Mouse (Mus musculus): Measurements from ENCODE around the gene Mgat5. TPM values are rescaled to one million over a fixed set of nuclear protein-coding genes. Genes with fewer than 3 reads are reported as not detected.

Gene Mgat5
- polyA plus RNA-seq, 1 experiment: 4.9 TPM

DNA sequence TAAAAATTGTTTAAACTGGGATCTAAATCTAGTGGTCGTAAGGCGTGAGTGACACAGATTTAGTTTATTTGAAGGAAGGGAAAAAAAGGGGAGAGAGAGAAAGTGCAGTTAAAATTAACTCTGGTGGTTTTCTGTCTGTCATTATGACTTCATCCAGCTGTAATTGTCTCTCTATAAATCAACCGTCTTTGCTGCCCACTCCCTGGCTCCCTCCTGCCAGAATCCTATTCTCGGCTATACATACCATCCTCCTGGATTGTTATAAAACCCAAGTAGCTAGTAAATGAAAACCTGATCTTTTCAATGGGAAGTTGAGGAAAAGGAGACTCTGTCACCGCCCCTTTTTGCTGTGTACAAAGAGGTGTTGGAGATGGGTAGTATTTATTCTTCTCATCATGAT, 88.5 kb downstream of the Mgat5 start:
- no peak overlapping the region for H3K27ac ChIP-seq (ENCODE audit: insufficient read depth, low read length)
- H3K36me3 ChIP-seq (ENCODE audit: control insufficient read depth, insufficient read depth, low read length): no peaks in the 10 kb centered on the region
- TF ChIP-seq CTCF (IDR thresholded peaks at IDR 0.05; ENCODE audit: extremely low read depth, insufficient read depth, insufficient read length, insufficient replicate concordance): no peak
- TF ChIP-seq POLR2A (IDR thresholded peaks at IDR 0.05; ENCODE audit: low read depth, low read length): no peak
- no peak for DNase-seq (ENCODE audit: low read depth in 1 of 2, low spot score in 2 of 2)
- no peaks in the 10 kb centered on the region for H3K27me3 ChIP-seq (ENCODE audit: control insufficient read depth, insufficient read depth, low read length)
- no peak overlapping the region for H3K4me3 ChIP-seq (ENCODE audit: extremely low read depth, insufficient read depth, insufficient read length)
- WGBS: 75% methylated on average over 5 of the region's 5 CpGs
- peaks cover 10% of the 10 kb centered on the region for H3K4me1 ChIP-seq (ENCODE audit: control insufficient read depth, insufficient read depth, insufficient read length)

DNA sequence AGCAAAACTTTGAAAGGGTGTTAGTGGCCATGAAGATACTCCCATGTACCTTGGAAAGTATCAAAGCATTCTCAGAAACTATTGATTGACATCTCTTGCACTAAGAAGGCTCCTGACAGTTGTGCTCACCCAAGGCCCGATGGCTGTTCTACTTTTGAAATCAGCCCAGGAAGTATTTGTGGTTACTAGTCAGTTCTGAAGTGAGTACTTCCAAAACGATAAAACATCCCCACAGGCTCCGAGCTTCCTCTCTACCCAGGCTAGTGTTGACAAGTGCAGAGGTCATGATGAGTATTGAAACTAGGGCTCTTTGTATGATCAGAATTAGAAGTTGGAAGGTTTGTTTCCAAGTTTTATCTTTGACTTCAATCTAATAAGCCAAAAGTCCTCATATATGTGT, 92.0 kb downstream of the Mgat5 start:
- Histone ChIP-seq H3K4me1 (ENCODE audit: control insufficient read depth, insufficient read depth, insufficient read length) (peaks cover 8% of the 10 kb centered on the region), H3K27ac (ENCODE audit: insufficient read depth, low read length) (no peak overlapping the region), H3K36me3 (ENCODE audit: control insufficient read depth, insufficient read depth, low read length) (no peaks in the 10 kb centered on the region), H3K27me3 (ENCODE audit: control insufficient read depth, insufficient read depth, low read length) (no peaks in the 10 kb centered on the region), H3K4me3 (ENCODE audit: extremely low read depth, insufficient read depth, insufficient read length) (no peak overlapping the region)
- 4% methylated on average over 3 of the region's 3 CpGs for WGBS
- TF ChIP-seq CTCF (IDR thresholded peaks at IDR 0.05; ENCODE audit: extremely low read depth, insufficient read depth, insufficient read length, insufficient replicate concordance) (no peak), POLR2A (IDR thresholded peaks at IDR 0.05; ENCODE audit: low read depth, low read length) (no peak)
- no peak for DNase-seq (ENCODE audit: low read depth in 1 of 2, low spot score in 2 of 2)

DNA sequence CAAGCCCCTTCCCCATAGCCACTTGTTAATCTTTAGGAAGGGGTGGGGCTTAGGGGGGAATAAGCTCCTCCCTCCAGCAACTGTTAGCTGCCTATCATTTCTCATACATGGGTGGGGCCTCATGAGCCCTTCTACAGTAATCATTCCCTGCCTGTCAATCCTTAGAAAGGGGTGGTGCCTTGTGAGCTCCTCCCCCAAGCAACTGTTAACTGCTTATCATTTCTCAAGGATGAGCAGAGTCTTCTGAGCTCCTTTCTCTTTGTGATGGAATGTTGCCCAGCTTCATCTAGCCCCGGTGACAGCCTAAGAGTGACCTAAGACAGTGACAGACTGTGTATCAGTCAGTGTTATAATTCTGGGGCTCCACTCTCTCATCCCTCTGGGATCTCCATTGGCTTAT, 95.0 kb downstream of the Mgat5 start:
- TF ChIP-seq POLR2A (IDR thresholded peaks at IDR 0.05; ENCODE audit: low read depth, low read length) (no peak), CTCF (IDR thresholded peaks at IDR 0.05; ENCODE audit: extremely low read depth, insufficient read depth, insufficient read length, insufficient replicate concordance) (no peak)
- WGBS: 84% methylated on average over 1 of the region's 1 CpGs
- no peak overlapping the region for H3K4me3 ChIP-seq (ENCODE audit: extremely low read depth, insufficient read depth, insufficient read length)
- peaks cover 16% of the 10 kb centered on the region for H3K4me1 ChIP-seq (ENCODE audit: control insufficient read depth, insufficient read depth, insufficient read length)
- DNase-seq (ENCODE audit: low read depth in 1 of 2, low spot score in 2 of 2): no peak
- H3K36me3 ChIP-seq (ENCODE audit: control insufficient read depth, insufficient read depth, low read length): no peaks in the 10 kb centered on the region
- H3K27ac ChIP-seq (ENCODE audit: insufficient read depth, low read length): no peak overlapping the region
- H3K27me3 ChIP-seq (ENCODE audit: control insufficient read depth, insufficient read depth, low read length): no peaks in the 10 kb centered on the region

DNA sequence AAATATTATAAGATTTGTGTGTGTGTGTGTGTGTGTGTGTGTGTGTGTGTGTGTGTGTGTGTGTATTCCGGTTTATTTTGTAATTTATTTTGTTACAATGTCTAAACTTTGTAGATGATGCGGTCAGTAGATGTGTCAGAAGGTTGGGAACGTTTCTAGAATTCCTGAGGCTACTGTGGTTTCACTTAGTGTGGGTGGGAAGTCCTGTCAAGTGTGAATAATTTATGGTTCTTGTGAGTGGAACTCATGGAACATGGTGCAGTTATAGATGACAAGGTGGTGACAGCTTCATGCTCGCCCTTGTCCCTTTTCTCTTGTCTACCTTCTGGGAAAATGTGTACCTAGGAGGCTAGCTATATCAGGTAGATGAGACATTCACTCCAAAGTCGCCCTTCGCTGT, 96.2 kb downstream of the Mgat5 start:
- Histone ChIP-seq H3K36me3 (ENCODE audit: control insufficient read depth, insufficient read depth, low read length) (no peaks in the 10 kb centered on the region), H3K4me3 (ENCODE audit: extremely low read depth, insufficient read depth, insufficient read length) (no peak overlapping the region), H3K4me1 (ENCODE audit: control insufficient read depth, insufficient read depth, insufficient read length) (peaks cover 16% of the 10 kb centered on the region), H3K27ac (ENCODE audit: insufficient read depth, low read length) (no peak overlapping the region), H3K27me3 (ENCODE audit: control insufficient read depth, insufficient read depth, low read length) (no peaks in the 10 kb centered on the region)
- 87% methylated on average over 6 of the region's 6 CpGs for WGBS
- no peak for DNase-seq (ENCODE audit: low read depth in 1 of 2, low spot score in 2 of 2)
- TF ChIP-seq POLR2A (IDR thresholded peaks at IDR 0.05; ENCODE audit: low read depth, low read length) (no peak), CTCF (IDR thresholded peaks at IDR 0.05; ENCODE audit: extremely low read depth, insufficient read depth, insufficient read length, insufficient replicate concordance) (no peak)

DNA sequence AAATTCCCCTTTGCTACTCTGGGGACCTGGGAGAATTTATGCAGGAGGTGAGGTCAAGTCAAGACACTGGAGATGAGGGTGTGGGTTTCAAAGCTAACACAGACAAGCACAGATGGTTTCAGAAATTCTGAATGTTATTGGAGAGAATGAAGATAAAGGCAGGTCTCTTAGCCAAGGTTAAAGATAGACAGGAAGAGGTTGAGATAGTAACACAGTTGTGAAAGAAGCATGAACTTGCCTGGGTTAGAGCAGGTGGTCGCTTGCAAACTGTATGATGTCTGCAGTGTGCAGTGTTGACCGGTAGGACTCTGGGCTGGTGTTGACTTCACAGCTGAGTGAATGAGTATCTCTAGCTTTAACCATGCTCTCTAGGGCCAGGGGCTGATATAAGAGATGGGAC, 97.8 kb downstream of the Mgat5 start:
- TF ChIP-seq POLR2A (IDR thresholded peaks at IDR 0.05; ENCODE audit: low read depth, low read length): no peak
- TF ChIP-seq CTCF (IDR thresholded peaks at IDR 0.05; ENCODE audit: extremely low read depth, insufficient read depth, insufficient read length, insufficient replicate concordance): no peak
- 25% methylated on average over 2 of the region's 2 CpGs for WGBS
- no peak for DNase-seq (ENCODE audit: low read depth in 1 of 2, low spot score in 2 of 2)

DNA sequence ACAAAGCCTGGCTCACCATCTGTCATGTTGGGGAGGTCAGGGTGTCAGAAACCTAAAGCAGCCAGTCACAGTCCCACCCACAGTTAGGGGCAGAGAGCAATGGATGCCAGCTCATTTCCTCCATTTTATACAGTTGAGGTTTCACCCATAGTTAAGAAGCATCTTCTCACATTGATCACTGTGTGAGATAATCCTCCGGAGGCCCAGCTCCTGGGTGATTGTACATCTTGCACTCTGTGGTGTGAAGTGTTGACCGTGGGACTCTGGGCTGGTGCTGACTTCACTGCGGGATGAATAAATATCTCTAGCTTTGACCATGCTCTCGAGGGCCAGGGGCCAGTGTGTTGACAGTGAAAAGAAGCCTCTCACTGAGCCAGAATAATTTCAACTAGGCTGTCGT, 99.0 kb downstream of the Mgat5 start:
- Histone ChIP-seq H3K27me3 (ENCODE audit: control insufficient read depth, insufficient read depth, low read length) (no peaks in the 10 kb centered on the region), H3K27ac (ENCODE audit: insufficient read depth, low read length) (no peak overlapping the region), H3K4me3 (ENCODE audit: extremely low read depth, insufficient read depth, insufficient read length) (no peak overlapping the region), H3K36me3 (ENCODE audit: control insufficient read depth, insufficient read depth, low read length) (no peaks in the 10 kb centered on the region; the same call in 1 of the 2 replicates), H3K4me1 (ENCODE audit: control insufficient read depth, insufficient read depth, insufficient read length) (peaks cover 20% of the 10 kb centered on the region; the same call in 1 of the 2 replicates)
- no peak for TF ChIP-seq CTCF (IDR thresholded peaks at IDR 0.05; ENCODE audit: extremely low read depth, insufficient read depth, insufficient read length, insufficient replicate concordance)
- DNase-seq (ENCODE audit: low read depth in 1 of 2, low spot score in 2 of 2): no peak
- 78% methylated on average over 5 of the region's 5 CpGs for WGBS

More for the DNA sequence above, 97.8 kb downstream of the Mgat5 start:
- Histone ChIP-seq H3K4me1 (ENCODE audit: control insufficient read depth, insufficient read depth, insufficient read length) (peaks cover 12% of the 10 kb centered on the region; the same call in 1 of the 2 replicates), H3K27ac (ENCODE audit: insufficient read depth, low read length) (no peak overlapping the region), H3K4me3 (ENCODE audit: extremely low read depth, insufficient read depth, insufficient read length) (no peak overlapping the region), H3K36me3 (ENCODE audit: control insufficient read depth, insufficient read depth, low read length) (no peaks in the 10 kb centered on the region; the same call in 1 of the 2 replicates), H3K27me3 (ENCODE audit: control insufficient read depth, insufficient read depth, low read length) (no peaks in the 10 kb centered on the region)

DNA sequence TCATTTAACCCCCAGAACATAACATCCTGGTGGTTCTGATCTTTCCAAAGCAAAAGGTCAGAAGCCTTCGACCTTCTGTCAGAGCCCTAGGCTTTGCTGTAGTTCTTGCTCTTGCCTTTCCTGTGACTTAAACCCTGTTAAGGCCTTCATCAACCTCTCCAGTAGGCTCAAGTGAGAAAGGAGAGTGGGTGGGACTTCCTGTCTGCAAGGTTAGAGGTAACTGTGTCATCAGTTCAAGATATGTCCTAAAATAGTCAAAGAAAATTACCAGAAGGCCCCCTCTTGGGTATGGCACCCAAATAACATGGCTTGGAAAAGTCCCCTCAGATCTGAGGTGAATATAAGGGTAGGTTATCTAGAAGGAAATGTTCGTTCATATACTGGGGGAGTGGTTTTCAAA, 99.5 kb downstream of the Mgat5 start:
- 62% methylated on average over 2 of the region's 2 CpGs for WGBS
- H3K36me3 ChIP-seq (ENCODE audit: control insufficient read depth, insufficient read depth, low read length): no peaks in the 10 kb centered on the region; the same call in 1 of the 2 replicates
- no peak for DNase-seq (ENCODE audit: low read depth in 1 of 2, low spot score in 2 of 2)
- H3K4me3 ChIP-seq (ENCODE audit: extremely low read depth, insufficient read depth, insufficient read length): no peak overlapping the region
- no peak overlapping the region for H3K27ac ChIP-seq (ENCODE audit: insufficient read depth, low read length)
- TF ChIP-seq POLR2A (IDR thresholded peaks at IDR 0.05; ENCODE audit: low read depth, low read length): no peak
- no peak for TF ChIP-seq CTCF (IDR thresholded peaks at IDR 0.05; ENCODE audit: extremely low read depth, insufficient read depth, insufficient read length, insufficient replicate concordance)
- H3K4me1 ChIP-seq (ENCODE audit: control insufficient read depth, insufficient read depth, insufficient read length): peaks cover 23% of the 10 kb centered on the region; the same call in 1 of the 2 replicates
- H3K27me3 ChIP-seq (ENCODE audit: control insufficient read depth, insufficient read depth, low read length): no peaks in the 10 kb centered on the region

Data from spleen, adult 2 months (tissue).